Mouse (Mus musculus) liver, postnatal 0 days (tissue): ENCODE data around the gene Hist1h1t. TPM values are rescaled to one million over a fixed set of nuclear protein-coding genes. Genes with fewer than 3 reads are reported as not detected.

ENCODE experiments used
- ATAC-seq: fragments of 200-750 bp; cut with Nextera tagmentation; 2 replicates; pipeline ENCODE4 v1.8.0; 2017; ENCODE audit warnings: mild to moderate bottlenecking, moderate library complexity
- DNase-seq: peaks from one replicate; pipeline ENCODE4 v3.0.0-alpha.2; 2016
- H3K27ac ChIP-seq: fragments of 300-500 bp; sonication (generic); 2 replicates; pipeline ENCODE4 v1.5.1; 2014; ENCODE audit warnings: antibody characterized with exemption, moderate library complexity, mild to moderate bottlenecking, low read depth
- H3K27me3 ChIP-seq: fragments of 300-500 bp; sonication (generic); 2 replicates; pipeline ENCODE4 v1.6.1; 2014; ENCODE audit warnings: low read length, control low read depth, mixed read lengths; ENCODE audit not compliant: insufficient read depth
- H3K36me3 ChIP-seq: fragments of 300-500 bp; sonication (generic); replicated peaks from 2 replicates; pipeline ENCODE4 v1.6.1; 2014; ENCODE audit warnings: mild to moderate bottlenecking, control low read depth, low read length, moderate library complexity, mixed read lengths; ENCODE audit not compliant: insufficient read depth
- H3K4me1 ChIP-seq: fragments of 300-500 bp; sonication (generic); 2 replicates; pipeline ENCODE4 v1.6.1; 2014; ENCODE audit warnings: antibody characterized with exemption, mild to moderate bottlenecking, control low read depth; ENCODE audit not compliant: insufficient read depth
- H3K4me2 ChIP-seq: fragments of 300-500 bp; sonication (generic); 2 replicates; pipeline ENCODE4 v1.6.1; 2014; ENCODE audit warnings: low read depth, mild to moderate bottlenecking, low read length, moderate library complexity, mixed read lengths
- H3K4me3 ChIP-seq: fragments of 300-500 bp; sonication (generic); 2 replicates; pipeline ENCODE4 v1.5.1; 2014; ENCODE audit warnings: low read depth, low read length
- H3K9ac ChIP-seq: fragments of 300-500 bp; sonication (generic); replicated peaks from 2 replicates; pipeline ENCODE4 v1.6.1; 2014; ENCODE audit warnings: mild to moderate bottlenecking, moderate library complexity
- H3K9me3 ChIP-seq: fragments of 300-500 bp; sonication (generic); 2 replicates; pipeline ENCODE4 v1.6.1; 2016; ENCODE audit warnings: mild to moderate bottlenecking, control low read depth, low read length, mixed read lengths
- CTCF ChIP-seq: sonication (generic); IDR thresholded peaks from 2 replicates; pipeline ENCODE4 v1.5.1; 2016; ENCODE audit warnings: antibody characterized with exemption, low read depth
- EP300 ChIP-seq: IDR thresholded peaks from 2 replicates; pipeline ENCODE4 v1.6.1; 2016; ENCODE audit warnings: antibody characterized with exemption, low read depth, mild to moderate bottlenecking
- WGBS: fragments of 180-500 bp; shearing (Covaris S2); extraction: QIAGEN DNeasy Blood & Tissue Kit; methylation state at CpG from one replicate; pipeline ENCODE4 v1.1.7; 2014; ENCODE audit not compliant: insufficient replicate concordance; 5-methylcytosine and 5-hydroxymethylcytosine counted together
- polyA plus RNA-seq: library from polyadenylated mRNA; unstranded; fragments of >200 nt; fragmentation: Nextera tagmentation; extraction: Ambion mirVana; gene quantifications from 2 replicates; pipeline ENCODE4 v1.2.1, GENCODE M21; 2015

The Hist1h1t gene
- polyA plus RNA-seq, 1 experiment from 2014 or later = not detected

DNA sequence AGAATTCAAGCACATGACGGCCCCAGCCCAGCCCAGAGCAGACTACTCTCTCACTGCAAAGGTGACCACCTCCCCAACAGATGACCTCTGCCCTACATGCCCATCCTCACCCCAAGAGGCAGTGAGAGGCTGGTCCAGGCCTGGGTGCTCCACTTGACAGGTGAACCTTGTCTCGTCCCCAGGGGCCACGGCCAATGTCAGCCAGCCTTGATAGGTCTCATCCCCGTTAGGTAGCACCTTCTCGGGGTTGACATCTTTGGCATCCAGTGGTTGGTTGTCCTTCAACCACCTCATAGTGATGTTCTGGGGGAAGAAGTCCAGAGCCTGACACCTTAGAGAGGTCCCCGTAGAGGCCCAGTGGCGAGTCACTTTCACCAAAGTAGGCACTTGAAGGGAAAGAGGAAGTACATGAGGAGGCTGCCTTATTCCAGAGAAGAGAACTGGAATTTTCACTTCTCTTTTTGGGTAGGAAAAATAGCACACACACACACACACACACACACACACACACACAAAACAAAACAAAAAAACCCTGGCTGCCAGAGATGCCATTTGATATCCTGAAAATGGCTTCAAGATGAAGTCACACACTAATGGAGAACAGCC is 10.2 kb downstream of the Hist1h1t start:
- Histone ChIP-seq H3K4me2 (no peak overlapping the region), H3K4me3 (no peak overlapping the region), H3K4me1 (peaks cover 9% of the 10 kb centered on the region; the same call in 1 of the 2 replicates), H3K9me3 (no peaks in the 10 kb centered on the region), H3K27me3 (no peaks in the 10 kb centered on the region), H3K9ac (no peak overlapping the region), H3K27ac (no peak overlapping the region), H3K36me3 (no peaks in the 10 kb centered on the region)
- TF ChIP-seq CTCF = no peak
- no peak for TF ChIP-seq EP300
- peak; percentile 12 for DNase-seq
- WGBS = 72% methylated on average over 7 of the region's 7 CpGs
- ATAC-seq = no peak

GRCm38 (mm10) chr13:23706771-23707170 is 11.2 kb downstream of the Hist1h1t start:
- Histone ChIP-seq H3K9me3 (no peaks in the 10 kb centered on the region), H3K4me1 (peaks cover 9% of the 10 kb centered on the region; the same call in 1 of the 2 replicates), H3K27ac (no peak overlapping the region), H3K27me3 (no peaks in the 10 kb centered on the region), H3K9ac (no peak overlapping the region), H3K36me3 (no peaks in the 10 kb centered on the region), H3K4me3 (no peak overlapping the region), H3K4me2 (no peak overlapping the region)
- WGBS = 86% methylated on average over 12 of the region's 12 CpGs
- DNase-seq = peak; percentile 9
- ATAC-seq = no peak
- no peak for TF ChIP-seq CTCF
- TF ChIP-seq EP300 = no peak

GRCm38 (mm10) chr13:23708041-23708440 is 12.4 kb downstream of the Hist1h1t start:
- H3K27me3 ChIP-seq = no peaks in the 10 kb centered on the region
- H3K9me3 ChIP-seq = no peaks in the 10 kb centered on the region
- no peak overlapping the region for H3K4me2 ChIP-seq
- TF ChIP-seq CTCF (no peak), EP300 (no peak)
- no peak overlapping the region for H3K27ac ChIP-seq
- no peaks in the 10 kb centered on the region for H3K36me3 ChIP-seq
- no peak overlapping the region for H3K9ac ChIP-seq
- DNase-seq = peak; percentile 11
- 78% methylated on average over 4 of the region's 4 CpGs for WGBS
- H3K4me1 ChIP-seq = peaks cover 14% of the 10 kb centered on the region; the same call in 1 of the 2 replicates
- no peak overlapping the region for H3K4me3 ChIP-seq
- no peak for ATAC-seq

DNA sequence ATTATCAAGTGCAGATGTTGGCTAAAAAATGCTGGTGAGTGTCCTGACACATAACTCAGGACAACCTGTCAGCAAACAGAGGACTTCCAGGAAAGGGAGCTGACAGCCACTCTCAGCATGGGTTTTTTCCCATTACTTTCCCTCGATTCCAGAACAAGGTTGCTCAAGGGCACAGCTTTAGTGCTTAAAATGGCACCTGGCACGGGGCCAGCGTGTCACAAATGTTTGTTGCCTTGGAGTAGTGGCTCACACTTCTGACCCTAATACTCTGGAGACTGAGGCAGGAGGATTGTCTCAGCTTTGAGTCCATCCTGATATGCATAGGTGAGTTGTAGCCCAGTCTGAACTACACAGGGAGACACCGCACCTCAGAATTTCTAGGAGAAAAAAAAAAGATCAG is 13.0 kb downstream of the Hist1h1t start:
- H3K27ac ChIP-seq = no peak overlapping the region
- peaks cover 14% of the 10 kb centered on the region; the same call in 1 of the 2 replicates for H3K4me1 ChIP-seq
- no peak overlapping the region for H3K4me2 ChIP-seq
- H3K9ac ChIP-seq = no peak overlapping the region
- H3K9me3 ChIP-seq = no peaks in the 10 kb centered on the region
- no peak for TF ChIP-seq CTCF
- TF ChIP-seq EP300 = no peak
- 65% methylated on average over 4 of the region's 4 CpGs for WGBS
- H3K36me3 ChIP-seq = no peaks in the 10 kb centered on the region
- no peak for ATAC-seq
- no peaks in the 10 kb centered on the region for H3K27me3 ChIP-seq
- peak; percentile 28 for DNase-seq
- H3K4me3 ChIP-seq = no peak overlapping the region

GRCm38 (mm10) chr13:23709714-23710373 is 14.2 kb downstream of the Hist1h1t start:
- H3K27ac ChIP-seq = peak overlapping the region; percentile 93
- WGBS = 30% methylated on average over 15 of the region's 15 CpGs
- peak overlapping the region; percentile 74 for H3K9ac ChIP-seq

DNA sequence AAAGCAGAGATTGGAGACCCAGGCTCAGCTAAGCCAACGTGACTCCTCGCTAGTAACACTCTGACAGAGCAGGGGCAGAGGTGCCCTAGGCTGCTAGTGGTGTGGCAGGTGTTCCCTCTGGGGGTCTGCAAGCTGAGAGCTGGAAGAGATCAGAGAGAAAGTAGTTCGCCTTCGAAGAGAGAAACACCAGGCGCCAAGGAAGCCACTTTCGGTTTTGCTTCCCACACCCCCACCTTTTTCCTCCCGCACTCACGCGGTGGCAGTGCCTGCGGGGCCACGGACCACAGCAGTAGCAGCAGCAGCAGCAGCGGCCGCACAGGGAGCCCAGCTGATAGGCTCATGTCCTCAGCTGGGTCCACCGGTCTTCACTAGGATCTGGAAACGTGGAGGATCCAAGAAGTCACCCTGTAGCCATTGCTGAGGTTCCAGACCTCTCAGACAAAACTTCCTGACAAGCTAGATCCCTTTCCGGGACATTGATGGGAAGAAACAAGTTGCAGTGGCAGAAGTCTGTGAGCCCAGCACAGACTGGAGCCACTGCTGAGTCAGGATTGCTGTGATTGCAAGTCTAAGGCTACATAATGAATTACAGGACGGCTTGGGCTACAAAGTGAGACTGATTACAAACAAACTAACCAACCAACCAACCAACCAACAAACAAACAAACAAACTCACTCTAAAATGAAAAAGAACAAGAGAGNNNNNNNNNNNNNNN is 14.9 kb downstream of the Hist1h1t start, which contains the start of gene Hfe:
TSS of gene Hfe (minus strand) at position 481 of the 716 bp plus-strand sequence.
- Histone ChIP-seq H3K9ac (peak within 1 kb of the TSS; percentile 74), H3K4me2 (peak within 1 kb of the TSS; percentile 74), H3K4me3 (peak within 1 kb of the TSS; percentile 51), H3K9me3 (no peaks in the 10 kb centered on the region), H3K4me1 (peaks cover 14% of the 10 kb centered on the region; the same call in 1 of the 2 replicates), H3K27me3 (no peaks in the 10 kb centered on the region), H3K27ac (peak within 1 kb of the TSS; percentile 93), H3K36me3 (no peaks in the 10 kb centered on the region)
- 2% methylated on average over 15 of the region's 17 CpGs for WGBS
- ATAC-seq (peak; percentile 77), DNase-seq (peak; percentile 76)
- no peak for TF ChIP-seq EP300
- TF ChIP-seq CTCF = no peak

More at GRCm38 (mm10) chr13:23709714-23710373, 14.2 kb downstream of the Hist1h1t start:
- ATAC-seq (peak; percentile 58), DNase-seq (no peak)
- no peak for TF ChIP-seq EP300
- TF ChIP-seq CTCF = no peak
- Histone ChIP-seq H3K36me3 (no peaks in the 10 kb centered on the region), H3K4me1 (peaks cover 14% of the 10 kb centered on the region; the same call in 1 of the 2 replicates), H3K9me3 (no peaks in the 10 kb centered on the region), H3K4me2 (peak overlapping the region; percentile 74), H3K4me3 (peak overlapping the region; percentile 51), H3K27me3 (no peaks in the 10 kb centered on the region)
